Mouse (Mus musculus) cerebral cortex, adult 2 months (tissue): ENCODE results near the gene Sergef.

Experiments used
- WGBS: fragments of 180-500 bp; shearing (Covaris S2); methylation state at CpG from one replicate; pipeline ENCODE4 v1.1.7; 2018; 5-methylcytosine and 5-hydroxymethylcytosine counted together

The Sergef gene

DNA sequence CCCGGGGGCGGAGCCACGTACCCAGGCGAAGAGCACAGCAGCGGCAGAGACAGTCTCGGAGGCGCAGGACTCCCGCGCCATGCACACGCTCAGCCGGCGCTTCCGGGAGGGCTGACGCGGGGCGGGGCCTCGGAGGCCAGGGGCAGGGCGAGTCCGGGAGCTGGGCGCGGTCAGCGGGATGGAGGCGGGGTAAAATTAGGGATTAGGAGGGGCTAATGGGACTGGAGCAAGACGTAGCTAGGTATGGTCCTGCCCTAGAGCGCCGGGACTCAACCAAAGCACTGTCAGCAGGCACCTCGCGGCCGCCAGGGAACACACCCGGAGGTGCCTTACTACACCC, at the start of gene Sergef:
TSS of gene Sergef (minus strand) at position 116 of the 340 bp plus-strand sequence.
- under 1% methylated on average over 30 of the region's 30 CpGs for WGBS

DNA sequence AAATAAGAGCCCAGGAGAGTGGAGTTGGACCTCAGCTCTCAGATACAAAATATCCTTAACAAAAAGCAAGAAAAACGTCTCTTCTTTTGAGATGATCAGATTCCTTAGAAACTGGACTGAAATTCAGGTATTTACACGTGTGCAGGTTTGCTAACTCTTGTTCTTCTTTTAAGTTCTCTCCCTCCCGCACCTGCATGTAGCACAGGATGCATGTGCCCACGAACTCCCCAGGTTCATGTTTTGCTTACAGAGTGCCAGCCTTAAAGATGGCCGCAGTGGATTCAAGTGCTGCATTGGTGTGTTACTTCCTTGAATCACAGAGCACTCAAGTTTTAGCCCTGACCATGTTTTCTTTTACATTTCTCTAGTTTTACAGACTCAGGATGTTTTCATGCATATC, 47.2 kb upstream of the Sergef start:
- 90% methylated on average over 5 of the region's 5 CpGs for WGBS

DNA sequence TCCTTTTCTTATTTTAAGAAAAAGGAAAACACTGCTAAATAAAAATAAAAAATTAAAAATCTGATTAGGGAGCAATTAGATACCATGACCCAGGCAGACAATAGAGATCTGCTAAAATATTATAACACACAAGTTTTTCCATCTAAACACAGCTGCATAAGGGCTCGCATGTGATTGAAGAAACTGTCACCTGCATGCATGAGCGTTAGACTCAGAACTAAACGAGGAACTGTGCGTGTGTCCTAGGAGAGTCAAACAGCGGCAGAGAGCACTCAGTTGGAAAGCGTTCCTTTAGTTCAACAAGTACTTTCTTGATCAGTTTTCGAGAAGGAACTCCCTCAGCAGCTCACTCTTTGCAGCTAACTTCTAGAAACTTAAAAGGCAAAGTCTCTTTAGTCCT, 39.4 kb upstream of the Sergef start:
- WGBS, result 78% methylated on average over 7 of the region's 7 CpGs

DNA sequence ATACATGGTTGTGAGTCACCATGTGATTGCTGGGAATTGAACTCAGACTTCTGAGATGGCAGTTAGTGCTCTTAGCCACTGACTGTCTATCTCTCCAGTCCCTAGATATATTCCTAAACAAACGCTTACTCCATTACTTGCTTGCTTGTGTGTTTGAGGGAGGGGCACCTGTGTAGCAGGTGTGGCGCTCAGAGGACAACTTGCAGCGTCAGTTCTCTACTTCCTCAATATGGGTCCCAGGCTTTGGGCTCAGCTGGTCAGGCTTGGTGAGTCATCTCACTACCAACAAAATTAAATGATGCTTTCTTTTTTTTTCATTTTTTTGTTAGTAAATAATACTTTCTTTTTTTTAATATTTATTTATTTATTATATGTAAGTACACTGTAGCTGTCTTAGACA, 38.8 kb upstream of the Sergef start:
- WGBS, result 90% methylated on average over 3 of the region's 3 CpGs

DNA sequence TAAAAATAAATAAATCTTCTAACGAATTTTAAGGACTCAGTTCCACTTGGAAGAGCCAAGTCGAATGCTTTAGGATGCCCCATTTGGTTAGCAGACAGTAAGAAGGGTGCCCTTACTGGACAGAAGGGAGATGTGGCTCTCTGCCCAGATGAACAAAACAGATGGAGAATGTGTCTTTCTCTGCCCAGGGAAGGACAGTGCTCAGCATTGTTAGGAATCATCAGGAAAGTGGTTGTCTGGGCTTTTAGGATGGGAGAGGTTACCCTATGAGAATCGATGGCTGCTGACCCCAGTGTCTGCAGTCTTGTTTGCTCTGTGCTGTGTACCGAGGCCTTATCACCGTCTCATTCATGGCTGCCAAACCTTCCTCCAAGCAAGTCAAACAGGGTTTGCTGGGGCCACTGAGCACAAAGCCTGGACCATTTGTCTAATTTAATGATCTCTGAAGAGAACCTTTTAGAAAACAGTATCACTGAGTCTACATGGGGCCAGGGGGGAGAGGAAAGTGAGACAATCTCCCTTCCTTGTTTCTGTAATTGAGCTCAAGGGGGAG, 37.3 kb upstream of the Sergef start:
- 60% methylated on average over 5 of the region's 5 CpGs for WGBS

DNA sequence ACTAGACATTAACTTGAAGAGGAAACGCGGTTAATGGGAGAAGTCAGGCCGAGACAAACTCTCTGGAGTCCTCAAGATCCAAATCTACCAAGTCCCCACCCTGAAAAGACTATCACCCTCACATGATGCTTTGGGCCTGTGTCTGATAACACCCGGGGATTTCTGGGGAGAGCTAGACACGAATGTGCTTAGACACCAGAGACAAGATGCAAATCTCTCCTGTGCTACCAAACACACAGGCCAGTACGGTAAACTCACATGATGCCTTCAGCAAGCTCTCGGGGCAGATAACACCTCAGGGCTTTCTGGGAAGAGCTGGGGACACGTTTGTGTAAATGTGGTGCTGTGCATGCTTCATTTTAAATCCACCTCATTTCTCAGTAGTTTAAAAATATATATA, 36.3 kb upstream of the Sergef start:
- 88% methylated on average over 8 of the region's 8 CpGs for WGBS

DNA sequence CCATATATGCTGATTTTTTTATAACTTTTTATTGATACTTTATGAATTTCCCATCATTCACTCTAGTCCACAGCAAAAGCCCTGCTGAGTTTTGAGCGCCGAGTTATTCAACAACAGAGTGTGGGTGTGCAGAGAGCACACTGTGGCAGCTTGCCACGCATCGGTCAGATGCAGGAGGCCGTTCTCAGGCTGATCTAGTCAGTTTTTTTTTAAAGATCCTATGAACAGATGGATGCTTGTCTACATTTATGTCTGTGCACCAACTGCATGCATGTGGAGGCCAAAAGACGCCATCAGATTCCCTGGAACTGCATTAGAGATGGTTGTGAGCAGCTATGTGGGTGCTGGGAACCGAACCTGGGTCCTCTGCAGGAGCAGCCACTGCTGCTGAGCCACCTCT, 35.5 kb upstream of the Sergef start:
- WGBS, result 64% methylated on average over 7 of the region's 7 CpGs

DNA sequence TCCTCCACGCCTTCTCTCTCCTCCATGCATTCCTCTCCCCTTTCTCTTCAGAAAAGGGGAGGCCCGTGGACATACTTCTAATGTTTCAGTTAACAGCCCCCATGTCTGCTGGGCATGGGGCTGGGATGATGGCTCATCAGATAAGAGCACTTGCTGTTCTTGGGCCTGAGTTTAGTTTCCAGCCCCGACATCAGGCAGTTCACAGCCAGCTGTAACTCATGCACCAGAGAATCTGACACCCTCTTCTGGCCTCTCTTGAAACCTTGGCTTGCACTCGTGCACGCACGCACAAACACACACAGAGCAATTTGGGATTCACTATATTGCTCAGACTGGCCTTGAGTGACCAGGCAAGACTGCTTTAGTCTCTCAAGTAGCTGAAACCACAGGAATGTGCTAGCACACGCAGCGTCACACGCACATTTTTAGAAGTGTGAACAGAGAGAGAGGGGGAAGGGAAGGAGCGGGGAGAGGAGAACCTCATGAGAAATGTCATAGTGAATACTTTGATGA, 32.6 kb upstream of the Sergef start, which contains the start of gene Tph1:
TSS of gene Tph1 (minus strand) at position 378 of the 513 bp plus-strand sequence.
- 62% methylated on average over 10 of the region's 10 CpGs for WGBS

DNA sequence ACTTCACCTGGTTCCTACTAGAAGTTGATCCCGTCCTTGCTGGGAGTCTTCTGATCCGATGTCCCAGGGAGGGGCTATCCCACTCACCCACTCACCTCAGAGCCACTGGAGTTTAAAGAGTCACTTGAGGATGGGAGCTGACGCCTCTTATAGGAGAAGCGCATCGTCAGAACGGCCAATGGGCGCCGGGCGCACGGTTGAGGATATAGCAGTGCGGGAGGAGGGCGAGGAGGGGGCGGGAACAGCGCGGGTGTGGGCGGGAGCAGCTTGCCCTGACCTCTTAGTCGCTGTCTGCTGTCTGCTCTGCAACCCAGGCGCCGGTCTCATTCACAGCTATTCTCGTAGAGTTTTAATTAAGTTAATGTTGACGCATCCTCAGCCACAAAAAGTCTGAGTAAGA, 27.6 kb upstream of the Sergef start:
- WGBS, result 4% methylated on average over 21 of the region's 21 CpGs

DNA sequence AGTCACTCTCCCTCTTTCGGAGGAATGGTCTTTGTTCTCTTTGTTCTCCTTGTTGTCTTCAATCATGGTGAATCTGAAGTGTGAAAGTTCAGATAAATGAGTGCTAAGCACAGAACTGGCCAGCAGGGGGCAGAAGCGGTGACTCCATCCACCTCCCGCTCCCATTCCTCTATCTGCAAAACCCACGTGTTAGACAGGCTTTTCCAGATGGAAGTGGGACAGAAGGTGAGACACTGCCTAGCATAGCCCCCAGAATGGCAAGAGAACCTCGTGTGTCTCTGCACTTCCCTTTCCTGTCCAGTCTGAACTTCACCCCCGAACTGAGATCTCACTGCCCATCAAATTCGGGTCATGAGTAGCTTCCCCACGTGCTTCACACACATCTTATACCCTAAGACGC, 25.6 kb upstream of the Sergef start:
- 44% methylated on average over 9 of the region's 9 CpGs for WGBS

DNA sequence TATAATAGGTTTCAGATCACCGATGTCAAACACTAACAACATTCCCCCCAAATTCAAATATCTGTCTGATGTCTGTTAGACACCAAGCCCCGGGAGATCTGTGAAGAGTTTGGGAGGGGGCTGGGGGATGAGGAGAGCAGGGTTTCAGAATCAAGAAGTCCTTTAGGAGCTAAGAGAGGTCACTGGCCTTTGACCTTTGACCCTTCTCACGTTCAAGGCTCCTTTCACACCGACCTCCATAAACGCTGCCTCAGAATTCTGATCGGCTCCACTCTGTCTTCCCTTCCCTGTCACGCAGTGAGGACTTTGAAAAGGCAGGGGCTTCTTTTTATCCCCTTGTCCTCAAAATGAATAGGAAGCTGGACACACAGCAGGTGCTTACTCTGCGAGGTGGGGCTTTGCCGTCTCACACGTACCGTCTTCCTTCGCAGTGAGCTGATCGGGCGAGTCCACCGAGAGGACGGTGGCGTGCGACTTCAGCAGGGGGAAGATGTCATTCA, 22.0 kb upstream of the Sergef start:
- 48% methylated on average over 18 of the region's 18 CpGs for WGBS

DNA sequence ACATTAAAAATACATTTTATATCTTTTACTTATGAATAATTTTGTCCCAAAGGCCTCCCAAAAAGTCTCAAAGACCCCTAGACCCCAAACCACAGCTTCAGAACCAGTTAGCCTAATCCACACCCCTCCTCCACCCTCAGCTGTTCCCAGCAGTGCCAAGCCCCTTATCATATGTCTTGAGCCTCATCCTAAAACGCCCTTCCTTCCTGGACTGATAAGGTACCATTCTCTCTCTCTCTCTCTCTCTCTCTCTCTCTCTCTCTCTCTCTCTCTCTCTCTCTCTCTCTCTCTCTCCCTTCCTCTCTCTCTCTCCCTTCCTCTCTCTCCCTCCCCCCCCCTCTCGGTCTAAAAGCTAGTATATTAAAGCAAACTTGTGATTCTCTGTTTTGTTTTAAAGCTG, 12.7 kb upstream of the Sergef start:
- WGBS, result 49% methylated on average over 2 of the region's 2 CpGs

DNA sequence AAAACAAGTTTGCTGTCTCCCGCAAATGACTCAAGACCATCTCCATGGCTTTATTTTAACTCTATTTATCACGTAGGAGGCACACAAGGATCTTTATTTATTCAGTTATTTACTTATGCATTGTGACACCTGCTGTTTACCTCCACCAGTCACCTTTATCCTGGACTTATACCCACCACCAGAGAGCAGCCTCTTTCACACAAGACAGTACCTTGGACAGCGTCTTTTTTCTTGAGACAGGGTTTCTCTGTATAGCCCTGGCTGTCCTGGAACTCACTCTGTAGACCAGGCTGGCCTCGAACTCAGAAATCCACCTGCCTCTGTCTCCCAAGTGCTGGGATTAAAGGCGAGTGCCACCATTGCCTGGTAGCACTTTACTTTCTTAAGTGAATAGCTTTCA, 10.6 kb upstream of the Sergef start:
- WGBS, result 72% methylated on average over 5 of the region's 5 CpGs

DNA sequence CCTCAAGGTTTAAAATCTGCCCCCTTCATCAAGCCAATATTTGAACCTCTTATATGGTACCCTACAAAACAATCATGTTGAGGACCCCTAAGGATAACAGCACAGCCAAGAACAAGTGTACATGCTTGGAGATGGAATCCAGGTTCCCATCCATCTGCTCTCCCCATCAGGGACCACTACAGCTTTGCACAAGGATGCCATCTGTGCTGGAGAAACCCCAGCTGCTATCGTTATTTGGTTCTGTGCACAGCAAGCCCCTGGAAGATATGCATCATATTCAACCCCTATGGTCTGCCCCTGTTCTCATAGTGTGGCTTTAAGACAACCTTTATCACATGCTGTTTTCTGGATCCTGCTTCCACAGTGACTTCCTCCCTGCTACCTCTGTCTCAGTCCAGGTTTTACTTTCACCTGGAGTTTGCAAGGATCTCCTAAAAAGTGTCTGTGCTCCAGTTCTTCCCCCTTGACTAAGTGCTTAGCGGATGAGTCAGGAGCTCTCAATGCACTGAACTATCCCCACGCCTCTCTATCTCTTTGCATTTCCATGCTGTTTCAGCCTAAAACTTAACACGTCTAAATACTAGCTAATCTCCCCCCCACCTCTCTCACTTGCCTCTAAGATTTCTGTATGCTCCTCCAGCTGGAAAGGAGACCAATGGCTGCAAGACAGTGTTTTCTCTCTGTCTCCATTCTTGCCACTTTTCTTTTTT, 9.0 kb upstream of the Sergef start:
- WGBS, result 59% methylated on average over 4 of the region's 4 CpGs

DNA sequence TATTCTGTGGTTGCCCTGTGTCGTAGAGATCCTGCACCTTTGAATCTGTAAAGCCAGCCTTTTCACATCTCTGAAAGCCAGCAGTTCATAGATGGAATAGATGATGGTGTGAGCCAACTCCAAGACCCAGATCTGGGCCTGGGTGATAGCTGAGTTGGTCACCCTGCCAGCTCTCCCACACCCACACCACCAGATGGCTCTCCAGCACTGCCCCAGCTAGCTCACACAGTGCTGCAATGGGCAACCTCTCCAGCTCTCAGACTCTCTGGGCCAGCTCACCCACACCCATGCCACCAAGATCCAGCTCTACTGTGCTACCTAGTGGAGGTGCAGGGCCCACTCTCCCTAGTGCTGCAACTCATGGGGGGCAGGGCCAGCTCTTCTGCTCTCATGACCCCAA, 3.6 kb upstream of the Sergef start:
- 65% methylated on average over 1 of the region's 1 CpGs for WGBS

DNA sequence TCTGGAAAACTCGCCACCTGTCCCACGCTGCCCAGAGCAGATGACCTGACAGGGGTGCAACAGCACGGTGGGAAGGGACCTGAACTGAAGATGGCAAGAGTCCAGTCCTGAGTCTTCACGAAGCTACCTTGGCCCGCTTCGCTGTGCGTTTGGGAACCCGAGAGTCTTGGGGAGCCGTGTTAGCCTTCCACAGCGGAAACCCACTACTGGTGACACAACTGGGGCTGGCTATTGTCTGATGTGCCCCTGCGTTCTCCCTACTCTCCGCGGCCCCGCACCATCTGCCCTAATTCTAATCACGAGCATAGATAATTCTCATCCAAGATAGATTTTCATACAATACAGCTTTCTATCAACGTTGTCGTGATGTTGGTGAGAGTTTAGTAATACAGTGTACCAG, 455 bp upstream of the Sergef start:
- WGBS, result 10% methylated on average over 17 of the region's 17 CpGs

DNA sequence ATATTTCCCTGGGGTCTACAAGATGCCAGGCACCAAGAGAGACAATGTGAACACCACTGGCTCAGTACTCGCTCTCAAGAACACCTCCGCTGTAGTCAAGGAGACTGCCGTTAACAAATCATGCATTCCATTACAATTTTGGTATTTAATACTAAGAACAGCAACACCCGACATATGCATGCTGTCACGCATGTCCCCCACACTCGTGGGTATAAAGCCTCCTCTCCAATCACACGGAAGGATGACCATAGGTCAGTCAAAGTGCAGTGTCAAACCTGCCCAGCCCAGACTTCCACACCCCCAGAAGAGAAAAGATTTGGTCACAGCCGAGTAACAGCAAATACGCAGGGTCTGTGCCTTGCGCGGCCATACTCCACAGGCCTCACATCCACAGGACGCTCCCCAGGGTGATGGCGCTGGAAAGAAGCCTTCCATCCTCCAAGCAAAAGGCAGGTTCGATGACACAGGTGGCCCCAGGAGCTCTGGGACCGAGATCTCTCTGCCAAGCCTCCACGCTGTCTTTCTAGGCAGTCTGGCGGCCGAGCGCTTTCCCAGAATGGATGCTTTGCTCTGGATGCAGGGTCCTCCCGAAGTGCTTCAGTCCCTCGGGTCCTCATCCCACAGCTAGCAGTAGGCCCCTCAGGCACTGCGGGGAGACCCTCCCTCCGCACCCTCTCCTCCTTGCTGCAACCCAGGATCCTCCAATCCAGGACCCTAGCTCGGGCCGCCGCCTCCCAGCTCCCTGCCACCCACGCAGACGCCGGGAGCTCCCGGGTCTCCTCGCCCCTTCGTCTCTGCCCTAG, 517 bp downstream of the Sergef start:
- 5% methylated on average over 32 of the region's 32 CpGs for WGBS

DNA sequence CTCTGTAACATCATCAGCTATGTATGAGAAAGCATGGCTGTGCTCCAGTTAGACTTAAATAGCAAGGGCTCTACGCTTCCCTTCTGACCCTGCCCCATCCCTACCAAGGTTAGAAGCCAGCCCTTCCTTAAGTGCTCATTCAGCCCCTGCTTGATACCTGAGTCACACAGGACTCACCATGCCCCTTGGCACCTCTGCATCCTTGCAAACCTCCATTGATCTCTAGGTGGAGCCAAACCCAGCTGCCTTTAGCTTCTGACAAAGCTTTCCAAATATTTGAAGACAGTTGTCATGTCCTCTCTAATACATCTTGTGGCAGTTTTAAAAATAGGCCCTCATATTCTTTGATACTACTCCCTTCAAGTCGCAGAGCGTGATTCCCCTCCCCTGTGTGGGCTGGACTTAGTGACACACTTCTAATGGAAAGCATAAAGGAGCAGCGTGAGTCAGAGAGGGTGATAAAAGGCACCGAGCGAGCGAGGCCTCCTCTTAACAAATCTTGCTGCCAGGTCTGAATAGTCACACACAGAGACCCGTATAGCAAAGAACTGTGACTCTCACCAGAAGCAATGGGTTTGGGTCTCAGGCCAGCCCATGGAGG, 11.1 kb downstream of the Sergef start:
- WGBS, result 44% methylated on average over 8 of the region's 8 CpGs

DNA sequence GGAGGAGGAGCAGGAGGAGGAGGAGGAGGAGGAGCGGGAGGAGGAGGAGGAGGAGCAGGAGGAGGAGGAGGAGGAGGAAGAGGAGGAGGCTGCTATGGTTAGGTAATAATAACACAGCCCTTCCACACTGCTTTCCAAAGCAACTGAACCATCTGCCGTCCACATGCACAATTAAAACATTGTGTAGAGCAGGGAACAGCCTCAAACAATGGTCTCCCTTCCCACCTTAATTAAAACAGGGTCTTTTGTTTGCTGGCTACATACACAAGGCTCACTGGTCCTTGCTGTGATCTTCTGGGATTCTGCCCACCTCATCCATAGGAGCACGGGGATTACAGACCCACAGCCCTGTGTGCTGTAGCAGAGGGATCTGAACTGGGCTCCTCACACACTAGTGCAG, 15.6 kb downstream of the Sergef start:
- 43% methylated on average over 2 of the region's 3 CpGs for WGBS

DNA sequence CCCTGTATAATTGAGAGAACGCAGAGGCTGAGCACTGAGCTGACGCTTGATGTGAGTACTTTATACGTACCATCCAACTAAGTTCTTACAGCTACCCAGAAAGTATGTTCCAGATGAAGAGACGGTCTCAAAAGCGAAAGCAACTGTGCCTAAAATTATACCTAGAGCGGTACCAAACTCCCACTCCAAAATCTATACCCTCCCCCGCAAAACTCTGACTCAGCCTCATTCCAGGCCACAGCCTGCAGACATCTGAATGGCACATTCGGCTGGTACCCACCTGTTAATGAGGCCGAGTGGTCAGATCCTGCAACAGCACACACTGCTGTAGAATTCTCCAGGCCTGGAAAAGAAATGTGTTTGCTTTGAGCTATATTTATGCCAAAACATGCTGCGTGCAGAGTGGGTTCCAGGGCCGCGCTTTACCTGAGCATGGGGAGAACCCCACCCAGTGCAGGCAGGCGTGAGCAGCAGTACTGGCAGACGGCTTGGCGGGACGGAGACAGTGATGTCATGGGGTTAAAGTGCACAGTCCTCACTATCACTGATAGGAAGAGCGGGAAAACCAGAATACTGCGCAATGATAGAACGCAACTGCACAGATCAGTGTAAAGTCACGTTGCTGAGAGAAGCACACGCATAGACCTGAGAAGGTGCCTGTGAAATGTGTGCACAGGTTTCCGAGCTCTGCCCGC, 21.0 kb downstream of the Sergef start:
- 62% methylated on average over 23 of the region's 23 CpGs for WGBS

DNA sequence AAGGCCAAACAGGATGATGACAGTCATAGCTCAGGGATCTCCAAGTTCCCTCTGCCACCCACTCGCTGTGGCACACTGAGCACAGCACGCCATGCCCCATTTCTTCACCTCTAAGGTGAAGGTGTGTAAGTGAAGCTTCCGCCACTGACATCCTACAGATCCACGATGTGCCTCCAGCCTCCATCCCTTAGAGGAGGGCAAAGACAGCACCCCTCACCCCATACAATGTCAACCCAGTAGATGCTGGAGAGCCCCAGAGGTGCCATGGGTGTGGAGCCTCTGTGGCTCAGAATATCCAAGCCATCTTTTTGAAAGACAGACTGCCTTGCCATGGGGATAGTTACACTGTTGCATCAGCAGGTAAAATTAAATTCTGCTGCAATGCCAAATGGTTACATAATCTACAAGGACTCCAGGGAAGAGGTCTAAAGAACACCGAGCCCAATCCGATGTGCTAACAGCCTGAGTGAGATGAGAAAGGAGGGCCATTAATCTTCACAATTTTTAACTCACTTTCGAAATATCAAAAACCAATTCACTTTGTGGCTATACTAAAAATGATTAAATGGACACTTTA, 23.1 kb downstream of the Sergef start:
- WGBS, result 81% methylated on average over 7 of the region's 7 CpGs
